Mouse (Mus musculus): Measurements from ENCODE around the gene Angel1. TPM values are rescaled to one million over a fixed set of nuclear protein-coding genes. Genes with fewer than 3 reads are reported as not detected.

Gene Angel1
- total and polyA plus RNA-seq, 2 experiments from 2014 or later: 6.5 to 7.1 TPM

DNA sequence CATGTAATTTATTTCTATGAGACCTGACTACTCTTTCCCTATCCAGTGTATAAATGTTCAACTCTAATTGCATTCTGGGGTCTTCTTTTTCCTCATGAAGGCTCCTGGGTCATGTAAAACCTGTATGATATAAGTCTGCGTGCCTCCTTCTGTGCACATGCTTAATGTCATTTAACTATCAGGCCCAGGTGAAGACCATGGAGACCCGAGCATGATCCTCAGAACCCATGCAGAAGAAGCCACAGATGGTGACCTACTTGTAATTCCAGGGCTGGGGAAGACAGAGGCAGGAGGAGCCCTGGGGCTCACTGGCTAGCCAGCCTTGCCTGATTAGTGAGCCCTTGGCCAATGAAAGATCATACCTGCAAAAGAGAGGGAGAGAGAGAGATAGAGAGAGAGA lies 65.8 kb downstream of the Angel1 start:
- no peak for TF ChIP-seq CTCF (IDR thresholded peaks at IDR 0.05; ENCODE audit: low read depth)
- Histone ChIP-seq H3K27me3 (ENCODE audit: insufficient read depth, low read length) (no peaks in the 10 kb centered on the region), H3K4me1 (ENCODE audit: insufficient read depth) (no peaks in the 10 kb centered on the region), H3K36me3 (ENCODE audit: insufficient read depth) (no peaks in the 10 kb centered on the region), H3K27ac (ENCODE audit: low read depth, low read length) (no peak overlapping the region), H3K4me2 (ENCODE audit: low read depth) (no peak overlapping the region), H3K9ac (no peak overlapping the region), H3K4me3 (ENCODE audit: low read depth, low read length) (no peak overlapping the region), H3K9me3 (ENCODE audit: low read length) (no peaks in the 10 kb centered on the region)
- WGBS: 76% methylated on average over 2 of the region's 2 CpGs
- DNase-seq (no peak), ATAC-seq (no peak)

DNA sequence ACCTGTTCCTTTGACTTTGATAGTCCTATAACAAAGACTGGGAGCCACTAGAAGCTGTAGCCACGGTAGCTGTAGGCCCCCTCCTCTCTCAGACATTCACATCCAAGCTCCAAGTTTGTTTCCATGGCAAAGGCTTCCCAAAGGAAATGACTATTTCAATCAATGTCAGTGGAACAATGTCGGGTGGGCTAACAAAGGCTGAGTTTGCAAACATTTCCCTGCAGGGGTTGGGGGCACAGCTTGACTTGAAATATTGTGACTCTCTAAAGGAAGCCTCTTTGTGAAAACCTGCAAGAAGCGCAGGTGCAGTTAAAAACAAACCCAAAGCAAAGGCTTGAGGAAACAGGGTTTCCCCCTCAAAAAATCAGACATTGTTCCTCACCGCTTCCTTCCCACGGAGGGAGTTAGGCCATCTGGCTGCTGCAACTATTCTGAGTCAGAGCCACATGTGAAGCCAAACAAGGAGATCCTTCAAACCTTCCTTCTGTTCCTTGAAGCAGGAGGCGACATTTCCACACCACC lies 66.8 kb downstream of the Angel1 start:
- Histone ChIP-seq H3K4me2 (ENCODE audit: low read depth) (no peak overlapping the region), H3K4me1 (ENCODE audit: insufficient read depth) (no peaks in the 10 kb centered on the region), H3K36me3 (ENCODE audit: insufficient read depth) (no peaks in the 10 kb centered on the region), H3K27ac (ENCODE audit: low read depth, low read length) (no peak overlapping the region), H3K4me3 (ENCODE audit: low read depth, low read length) (no peak overlapping the region), H3K27me3 (ENCODE audit: insufficient read depth, low read length) (no peaks in the 10 kb centered on the region), H3K9me3 (ENCODE audit: low read length) (no peaks in the 10 kb centered on the region), H3K9ac (no peak overlapping the region)
- ATAC-seq (peak; percentile 77), DNase-seq (peak; percentile 59)
- 8% methylated on average over 6 of the region's 6 CpGs for WGBS
- TF ChIP-seq CTCF (IDR thresholded peaks at IDR 0.05; ENCODE audit: low read depth): no peak

DNA sequence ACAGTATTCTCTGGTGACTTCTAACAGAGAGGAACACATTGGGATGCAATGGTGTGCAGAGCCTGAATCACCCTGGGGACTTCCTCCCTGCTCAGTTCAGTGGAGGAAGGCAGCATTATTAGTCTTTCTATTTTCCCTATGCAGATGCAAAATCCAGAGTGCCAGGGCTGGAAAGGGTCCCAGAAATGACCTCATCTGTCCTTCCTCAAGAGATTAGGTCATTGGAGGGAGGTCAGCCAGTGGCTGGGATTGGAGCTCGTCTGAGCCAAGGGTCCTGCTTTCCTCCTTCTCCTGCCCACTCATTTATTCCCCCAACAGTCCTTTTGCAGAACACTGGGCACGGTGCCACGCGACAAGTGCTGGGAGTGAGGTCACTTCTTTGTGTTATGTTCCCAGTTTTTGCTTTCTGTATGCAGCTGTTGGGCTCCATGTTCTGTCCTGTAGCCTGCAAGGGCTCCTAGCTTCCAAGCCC lies 73.7 kb downstream of the Angel1 start:
- WGBS: 8% methylated on average over 4 of the region's 4 CpGs
- Histone ChIP-seq H3K4me3 (ENCODE audit: low read depth, low read length) (no peak overlapping the region), H3K9me3 (ENCODE audit: low read length) (no peaks in the 10 kb centered on the region), H3K27ac (ENCODE audit: low read depth, low read length) (peak overlapping the region; percentile 74), H3K36me3 (ENCODE audit: insufficient read depth) (no peaks in the 10 kb centered on the region), H3K9ac (no peak overlapping the region), H3K4me1 (ENCODE audit: insufficient read depth) (peaks cover 3% of the 10 kb centered on the region; the same call in 1 of the 2 replicates), H3K4me2 (ENCODE audit: low read depth) (no peak overlapping the region), H3K27me3 (ENCODE audit: insufficient read depth, low read length) (no peaks in the 10 kb centered on the region)
- ATAC-seq (peak; percentile 88), DNase-seq (peak; percentile 85)
- no peak for TF ChIP-seq CTCF (IDR thresholded peaks at IDR 0.05; ENCODE audit: low read depth)

DNA sequence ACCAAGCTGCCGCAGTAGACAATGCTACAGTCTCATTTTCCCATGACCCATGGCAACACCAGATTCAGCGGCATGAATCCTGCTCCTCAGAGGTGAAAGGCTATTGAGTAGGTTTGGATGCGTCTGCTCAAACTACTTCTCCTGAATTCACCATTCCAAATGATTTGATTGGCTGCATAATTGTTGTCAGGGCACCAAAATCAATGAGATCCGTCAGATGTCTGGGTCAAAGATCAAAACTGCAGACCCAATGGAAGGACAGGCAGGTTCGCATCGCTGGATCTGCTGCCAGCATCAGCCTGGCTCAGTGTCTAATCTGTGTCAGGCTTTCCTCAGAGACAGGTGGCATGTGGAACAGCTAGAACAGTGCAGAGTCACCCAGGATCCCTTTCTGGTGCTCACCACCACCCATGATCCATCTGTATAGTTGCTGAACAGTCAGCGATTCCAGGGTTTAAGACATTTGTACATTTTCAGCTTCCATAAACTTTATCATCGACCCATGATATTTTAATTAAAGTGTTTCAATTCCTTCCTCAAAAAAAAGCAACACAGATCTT lies 74.9 kb downstream of the Angel1 start:
- Histone ChIP-seq H3K9ac (no peak overlapping the region), H3K4me2 (ENCODE audit: low read depth) (no peak overlapping the region), H3K9me3 (ENCODE audit: low read length) (no peaks in the 10 kb centered on the region), H3K36me3 (ENCODE audit: insufficient read depth) (no peaks in the 10 kb centered on the region), H3K27ac (ENCODE audit: low read depth, low read length) (no peak overlapping the region), H3K4me3 (ENCODE audit: low read depth, low read length) (no peak overlapping the region), H3K27me3 (ENCODE audit: insufficient read depth, low read length) (no peaks in the 10 kb centered on the region), H3K4me1 (ENCODE audit: insufficient read depth) (peaks cover 14% of the 10 kb centered on the region; the same call in 1 of the 2 replicates)
- no peak for TF ChIP-seq CTCF (IDR thresholded peaks at IDR 0.05; ENCODE audit: low read depth)
- DNase-seq (no peak), ATAC-seq (no peak)
- 91% methylated on average over 8 of the region's 8 CpGs for WGBS

Other genes starting within 250 kb of the Angel1 start
- 93.0 and 96.3 TPM in 2 replicates for gene Vash1, start 47.8 kb downstream of the Angel1 start, total RNA-seq (2014; rRNA removed)
- 25.7 and 33.2 TPM in 2 replicates for gene Vash1, start 47.8 kb downstream of the Angel1 start, polyA plus RNA-seq (2015; fragmentation: Nextera tagmentation; extraction: Ambion mirVana)
- gene Lrrc74a, start 7.9 kb upstream of the Angel1 start, total RNA-seq (2014; rRNA removed): not detected in 2 replicates
- gene Lrrc74a, start 7.9 kb upstream of the Angel1 start, polyA plus RNA-seq (2015; fragmentation: Nextera tagmentation; extraction: Ambion mirVana): not detected in 2 replicates
- gene Irf2bpl, start 158.3 kb upstream of the Angel1 start, total RNA-seq (2014; rRNA removed): 134 and 161 TPM in 2 replicates
- gene Irf2bpl, start 158.3 kb upstream of the Angel1 start, polyA plus RNA-seq (2015; fragmentation: Nextera tagmentation; extraction: Ambion mirVana): 86.3 and 95.7 TPM in 2 replicates
- gene Cipc, start 220.6 kb upstream of the Angel1 start, total RNA-seq (2014; rRNA removed): 53.1 and 62.9 TPM in 2 replicates
- 28.4 and 38.1 TPM in 2 replicates for gene Cipc, start 220.6 kb upstream of the Angel1 start, polyA plus RNA-seq (2015; fragmentation: Nextera tagmentation; extraction: Ambion mirVana)